Mouse (Mus musculus) layer of hippocampus, adult 11-12 months (tissue): ENCODE measurements at regions not wholly inside any gene's neighbourhood (a gene's known extent, or its start where the extent isn't known, plus 50 kb on each side); places are given as distances from the start of the nearest gene placed in this dataset.
A peak's percentile ranks its signal among the peaks of the same experiment; 100 is the strongest.

Source experiments
- DNase-seq: peaks from one replicate; pipeline ENCODE4 v3.0.0; 2022; ENCODE audit warnings: low spot score

- DNase-seq = no peak
These were observed 239.7 kb upstream of the Car10 start for GRCm38 (mm10) chr11:92858170-92858569.

DNA sequence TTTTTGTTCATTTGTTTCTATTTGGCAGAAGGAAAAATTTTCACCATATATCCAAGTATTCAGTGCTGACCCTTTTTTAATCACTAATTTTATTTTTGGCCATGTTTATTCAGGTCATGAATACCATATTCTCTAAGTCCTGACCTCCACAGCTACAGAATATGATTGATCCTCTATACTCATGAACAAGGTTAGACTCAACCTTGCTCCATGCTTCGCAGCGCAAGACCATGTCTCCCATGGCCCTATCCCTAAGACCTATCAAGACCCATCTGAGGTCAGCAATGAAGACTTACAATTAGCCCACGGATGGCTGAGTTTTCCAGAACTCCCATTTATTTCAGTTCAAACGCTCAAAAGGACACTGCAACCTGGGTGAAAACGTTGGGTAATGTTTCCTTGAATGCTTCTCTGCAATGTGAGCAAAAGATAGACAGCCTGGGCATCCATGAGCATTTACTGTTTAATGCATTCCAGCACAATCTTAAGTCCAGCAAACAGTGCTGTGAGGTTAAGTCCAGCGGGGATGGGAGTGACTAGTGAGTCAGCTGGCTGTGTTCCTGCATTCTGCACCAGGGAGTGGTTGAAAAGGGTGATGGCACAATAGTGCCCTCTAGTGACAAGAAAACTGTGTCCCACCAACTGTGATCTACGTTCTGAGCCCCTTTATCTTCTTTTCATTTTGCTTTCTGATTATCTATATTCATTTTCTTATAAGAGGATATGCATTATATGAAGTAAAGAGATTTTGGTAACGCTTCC, 208.0 kb upstream of the Car10 start:
- DNase-seq = peak; percentile 41

- DNase-seq = no peak
These were observed 198.5 kb upstream of the Car10 start for GRCm38 (mm10) chr11:92899296-92899695.
